Mouse (Mus musculus) ES-Bruce4 (cell line): ENCODE measurements around the gene Htra3.

Experiments
- CTCF ChIP-seq: IDR thresholded peaks from one replicate; pipeline ENCODE4 v1.8.1; 2011; ENCODE audit warnings: low read depth, low read length
- EP300 ChIP-seq: IDR thresholded peaks from 2 replicates; pipeline ENCODE4 v1.6.1; 2011; ENCODE audit warnings: low read depth, low read length; ENCODE audit not compliant: insufficient read depth
- POLR2A ChIP-seq: IDR thresholded peaks from one replicate; pipeline ENCODE4 v1.8.1; 2011; ENCODE audit warnings: low read length; ENCODE audit not compliant: insufficient read depth

DNA sequence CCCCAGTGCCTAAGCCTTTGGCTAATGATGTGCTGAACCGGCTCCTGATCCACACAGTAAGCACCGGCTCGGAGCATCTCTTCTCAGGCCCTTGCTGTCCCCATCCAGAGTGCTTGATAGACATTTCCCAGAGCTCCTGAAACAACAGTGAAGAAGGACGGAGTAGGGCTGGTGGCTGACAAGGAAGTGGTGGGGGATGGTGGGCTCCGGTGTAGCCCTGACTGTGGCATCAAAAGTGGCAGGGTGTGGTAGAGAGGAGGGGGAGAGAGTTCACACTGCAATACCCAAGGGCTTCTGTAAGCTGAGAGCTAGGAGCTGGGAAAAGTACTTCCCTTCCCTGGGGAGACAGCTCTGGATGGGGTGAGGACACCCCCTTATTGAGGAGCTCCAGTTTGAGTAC, 47.8 kb downstream of the Htra3 start:
- TF ChIP-seq CTCF: no peak
- no peak for TF ChIP-seq POLR2A
- no peak for TF ChIP-seq EP300
